Mouse (Mus musculus): Measurements from ENCODE around the gene Arl4d.

DNA sequence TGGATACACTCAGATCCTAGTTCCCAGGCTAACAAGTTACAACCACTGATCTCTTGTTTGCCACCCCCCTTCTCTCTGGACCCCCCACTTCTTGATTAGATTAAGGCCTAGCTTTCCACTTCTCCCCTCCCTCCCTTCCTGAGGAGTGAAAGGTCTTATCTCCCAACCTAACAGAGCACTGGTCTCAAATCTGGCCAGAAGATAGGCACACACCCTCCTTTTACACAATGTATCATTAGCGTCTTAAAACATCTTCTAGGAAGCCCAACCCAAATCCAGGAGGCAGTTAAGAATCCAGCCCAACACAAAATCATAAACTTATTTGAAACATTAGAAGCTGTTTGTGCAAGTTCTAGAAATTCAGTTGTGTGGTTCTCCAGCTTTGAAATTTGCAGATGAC, 5.0 kb downstream of the Arl4d start:
- TF ChIP-seq CTCF (IDR thresholded peaks at IDR 0.05; ENCODE audit: low read depth) (no peak), EP300 (optimal IDR thresholded peaks at IDR 0.05) (no peak)

Data from stomach, postnatal 0 days (tissue).